Comparison of ENCODE assay signal across 16 mouse cellular contexts in the genomic region with DNA sequence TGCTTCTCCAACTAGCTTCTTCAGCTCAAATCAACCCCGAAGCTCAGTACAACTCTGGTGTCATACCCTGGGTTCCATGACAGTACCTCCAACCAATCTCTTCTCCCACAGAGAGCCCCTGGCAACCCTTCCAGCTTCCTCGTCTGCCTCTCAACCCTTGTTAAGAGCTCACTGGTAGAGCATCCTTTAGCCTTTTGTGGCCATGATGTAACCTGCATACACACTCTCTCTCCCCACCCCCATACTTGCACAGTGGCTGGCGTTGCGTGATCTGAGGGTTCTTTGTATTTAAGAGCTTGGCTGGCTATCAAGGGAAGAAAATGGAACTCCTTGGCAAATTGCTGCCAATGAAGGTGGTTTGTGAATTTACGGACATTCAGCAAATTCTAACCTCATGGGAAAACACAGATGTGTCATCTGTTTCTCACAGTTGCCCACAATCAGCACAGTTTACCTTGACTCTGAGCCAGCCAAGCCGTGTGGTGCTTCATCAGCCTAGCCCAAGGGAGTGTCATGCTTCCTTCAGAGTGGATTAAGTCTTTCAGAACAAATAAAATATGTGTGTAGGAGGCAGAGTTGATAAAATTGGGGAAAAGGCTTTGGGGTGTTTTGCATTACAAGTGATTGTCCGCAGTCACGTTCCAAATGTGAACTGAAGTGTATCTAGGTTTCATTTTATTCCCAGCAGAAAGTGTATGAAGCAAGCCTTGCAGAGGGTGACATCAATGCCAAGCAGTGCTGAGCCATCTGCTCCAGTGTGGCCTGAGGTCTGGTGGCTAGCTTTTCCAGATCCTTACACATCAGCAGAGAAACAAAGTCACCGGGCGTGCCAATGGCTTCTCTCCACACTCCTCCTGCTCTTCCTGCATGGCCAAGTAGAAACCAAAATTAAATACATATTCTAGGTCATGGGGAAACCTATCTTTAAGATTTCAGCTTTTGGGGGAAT. TPM values are rescaled to one million over a fixed set of nuclear protein-coding genes. Genes with fewer than 3 reads are reported as not detected.
A peak's percentile ranks its signal among the peaks of the same experiment; 100 is the strongest.
DNase-seq lines count a peak whose midpoint lies in the region; ATAC-seq and TF ChIP-seq lines count a peak whose summit lies in the region.
"Had no signal": no experiment of that assay in that cellular context is flagged by ENCODE, and none has a peak within 500 bp of the region (broad histone marks: within the 10 kb centered on the region; RNA-seq: fewer than 3 reads in every experiment).

No protein-coding gene starts in this region.

- TF ChIP-seq CTCF in stomach, postnatal 0 days (IDR thresholded peaks at IDR 0.05; ENCODE audit: low read depth) = no peak

- H3K27ac ChIP-seq in forebrain, embryonic 15.5 days (replicated peaks) = no peak overlapping the region
- no peak overlapping the region for H3K27ac ChIP-seq in forebrain, embryonic 11.5 days (ENCODE audit: low read depth, low read length)
- no peak overlapping the region for H3K27ac ChIP-seq in stomach, postnatal 0 days (replicated peaks)
- H3K27ac ChIP-seq: embryonic facial prominence, embryonic 13.5 days; layer of hippocampus, adult 2 months; limb, embryonic 13.5 days had no signal

- TF ChIP-seq EP300 in stomach, postnatal 0 days (optimal IDR thresholded peaks at IDR 0.05) = no peak

- DNase-seq in forebrain, embryonic 11.5 days (ENCODE audit: low spot score) = no peak
- DNase-seq in ovary, adult 18-20 months (ENCODE audit: low spot score) = peak; percentile 26
- DNase-seq in ovary, postnatal 10 days (ENCODE audit: low spot score) = no peak
- peak; percentile 52 for DNase-seq in cerebellum, adult 9-10 months
- DNase-seq in stomach, postnatal 0 days (ENCODE audit: low spot score) = peak; percentile 61
- DNase-seq in heart, adult 18-20 months = no peak
- DNase-seq: lung, adult 2 months; right cerebral cortex, postnatal 14 days had no signal

- H3K9me3 ChIP-seq in forebrain, embryonic 15.5 days = no peaks in the 10 kb centered on the region
- H3K9me3 ChIP-seq in forebrain, embryonic 11.5 days (ENCODE audit: control insufficient read depth, low read length) = no peaks in the 10 kb centered on the region
- no peaks in the 10 kb centered on the region for H3K9me3 ChIP-seq in stomach, postnatal 0 days (ENCODE audit: control insufficient read depth, low read length)
- H3K9me3 ChIP-seq: embryonic facial prominence, embryonic 13.5 days; limb, embryonic 13.5 days had no signal

- no peaks in the 10 kb centered on the region for H3K36me3 ChIP-seq in forebrain, embryonic 15.5 days
- H3K36me3 ChIP-seq in forebrain, embryonic 11.5 days (ENCODE audit: control insufficient read depth, insufficient read depth, low read length) = no peaks in the 10 kb centered on the region
- H3K36me3 ChIP-seq in stomach, postnatal 0 days (ENCODE audit: control insufficient read depth, insufficient read depth, low read length) = no peaks in the 10 kb centered on the region
- H3K36me3 ChIP-seq: embryonic facial prominence, embryonic 13.5 days; limb, embryonic 13.5 days had no signal

- H3K4me2 ChIP-seq in forebrain, embryonic 15.5 days (replicated peaks) = no peak overlapping the region
- no peak overlapping the region for H3K4me2 ChIP-seq in forebrain, embryonic 11.5 days (ENCODE audit: low read depth, low read length, severe bottlenecking)
- H3K4me2 ChIP-seq in stomach, postnatal 0 days (replicated peaks; ENCODE audit: low read depth) = no peak overlapping the region
- H3K4me2 ChIP-seq: embryonic facial prominence, embryonic 13.5 days; limb, embryonic 13.5 days had no signal

- H3K4me1 ChIP-seq in forebrain, embryonic 15.5 days = peaks cover 8% of the 10 kb centered on the region
- no peaks in the 10 kb centered on the region for H3K4me1 ChIP-seq in forebrain, embryonic 11.5 days (replicated peaks; ENCODE audit: control insufficient read depth, insufficient read depth, low read length)
- H3K4me1 ChIP-seq in stomach, postnatal 0 days (replicated peaks; ENCODE audit: control insufficient read depth, insufficient read depth) = no peaks in the 10 kb centered on the region
- H3K4me1 ChIP-seq: limb, embryonic 13.5 days had no signal

- H3K9ac ChIP-seq in forebrain, embryonic 15.5 days (replicated peaks) = no peak overlapping the region
- no peak overlapping the region for H3K9ac ChIP-seq in forebrain, embryonic 11.5 days (ENCODE audit: low read length)
- no peak overlapping the region for H3K9ac ChIP-seq in stomach, postnatal 0 days (ENCODE audit: low read length)
- H3K9ac ChIP-seq: embryonic facial prominence, embryonic 13.5 days; limb, embryonic 13.5 days had no signal

- H3K4me3 ChIP-seq in forebrain, embryonic 15.5 days = no peak overlapping the region
- no peak overlapping the region for H3K4me3 ChIP-seq in forebrain, embryonic 11.5 days (ENCODE audit: low read depth, low read length)
- H3K4me3 ChIP-seq in stomach, postnatal 0 days (ENCODE audit: low read depth, low read length) = no peak overlapping the region
- H3K4me3 ChIP-seq: embryonic facial prominence, embryonic 13.5 days; layer of hippocampus, adult 2 months; limb, embryonic 13.5 days had no signal

- ATAC-seq in forebrain, embryonic 15.5 days (replicated peaks) = 0 out of 2 replicates have a peak, but pooled peaks have one; percentile 55
- ATAC-seq in forebrain, embryonic 11.5 days (replicated peaks; ENCODE audit: low FRiP score) = no peak
- ATAC-seq in stomach, postnatal 0 days (ENCODE audit: low FRiP score, low TSS enrichment) = peak; percentile 85; the same call in 1 of the 2 replicates
- ATAC-seq in inflammation-experienced regulatory T-cells, adult 6 months = no peak
- ATAC-seq: intestine, postnatal 0 days had no signal

- H3K27me3 ChIP-seq in forebrain, embryonic 15.5 days = no peaks in the 10 kb centered on the region
- no peaks in the 10 kb centered on the region for H3K27me3 ChIP-seq in forebrain, embryonic 11.5 days (ENCODE audit: control insufficient read depth, insufficient read depth, low read length)
- no peaks in the 10 kb centered on the region for H3K27me3 ChIP-seq in stomach, postnatal 0 days (ENCODE audit: control insufficient read depth, insufficient read depth, low read length)
- H3K27me3 ChIP-seq: embryonic facial prominence, embryonic 13.5 days; limb, embryonic 13.5 days had no signal

- WGBS in forebrain, embryonic 15.5 days = 60% methylated on average over 10 of the region's 10 CpGs
- 90% methylated on average over 10 of the region's 10 CpGs for WGBS in forebrain, embryonic 11.5 days
- WGBS in stomach, postnatal 0 days = 60% methylated on average over 10 of the region's 10 CpGs

RNA-seq across cellular contexts. Expression of a gene that starts 23.8 kb away (rescaled TPM):
- not detected in 2 replicates for polyA plus RNA-seq in forebrain, embryonic 15.5 days (2015; fragmentation: Nextera tagmentation; extraction: Ambion mirVana)
- polyA plus RNA-seq in forebrain, embryonic 11.5 days (2014; fragmentation: Nextera tagmentation; extraction: Ambion mirVana) = not detected in 2 replicates
- 3.2 and 3.4 TPM in 2 replicates for polyA plus RNA-seq in stomach, postnatal 0 days (2015; fragmentation: Nextera tagmentation; extraction: Ambion mirVana)
- not detected for polyA plus RNA-seq in inflammation-experienced regulatory T-cells, adult 6 months (2017; shearing (Covaris generic))
- total RNA-seq in heart, adult 18-20 months (2021) = not detected
- total RNA-seq: layer of hippocampus, adult 2 months; megakaryocyte, adult 5-6 weeks had no signal
- polyA plus RNA-seq: embryonic facial prominence, embryonic 13.5 days; heart, embryonic 14.5 days; limb, embryonic 13.5 days had no signal

RNA-seq across cellular contexts. Expression of a gene that starts 42.4 kb away (rescaled TPM):
- 43.8 and 46.3 TPM in 2 replicates for polyA plus RNA-seq in forebrain, embryonic 15.5 days (2015; fragmentation: Nextera tagmentation; extraction: Ambion mirVana)
- polyA plus RNA-seq in forebrain, embryonic 11.5 days (2014; fragmentation: Nextera tagmentation; extraction: Ambion mirVana) = 12.3 and 13.1 TPM in 2 replicates
- polyA plus RNA-seq in stomach, postnatal 0 days (2015; fragmentation: Nextera tagmentation; extraction: Ambion mirVana) = 7.7 and 8.4 TPM in 2 replicates
- polyA plus RNA-seq in inflammation-experienced regulatory T-cells, adult 6 months (2017; shearing (Covaris generic)) = under 1 TPM; 0.19 to 0.75 (median 0.49) TPM
- 10 to 100 TPM; 10.2 to 11.1 TPM for total RNA-seq in heart, adult 18-20 months (2021)

Comparison
In these comparisons a context has a peak if more than half of its experiments do, and no peak if none do; other contexts are left out.
1. ATAC-seq: peak in forebrain, embryonic 15.5 days (single experiment) and stomach, postnatal 0 days (single experiment); none in forebrain, embryonic 11.5 days (single experiment) and inflammation-experienced regulatory T-cells, adult 6 months (single experiment).
2. DNase-seq: peak in ovary, adult 18-20 months (single experiment), cerebellum, adult 9-10 months (single experiment) and stomach, postnatal 0 days (single experiment); none in forebrain, embryonic 11.5 days (single experiment), ovary, postnatal 10 days (single experiment) and heart, adult 18-20 months (0 of 2).